Mouse (Mus musculus) lung, embryonic 15.5 days (tissue): ENCODE results near the gene Rgs9. TPM values are rescaled to one million over a fixed set of nuclear protein-coding genes. Genes with fewer than 3 reads are reported as not detected.
A peak's percentile ranks its signal among the peaks of the same experiment; 100 is the strongest.

Experiments
- ATAC-seq: fragments of 200-750 bp; cut with Nextera tagmentation; 2 replicates; pipeline ENCODE4 v1.8.0; 2017; ENCODE audit warnings: moderate number of reproducible peaks, borderline replicate concordance; ENCODE audit not compliant: low FRiP score, low TSS enrichment; ENCODE audit errors: extremely low read depth
- H3K27ac ChIP-seq: fragments of 300-500 bp; sonication (generic); 2 replicates; pipeline ENCODE4 v1.5.1; 2015; ENCODE audit warnings: moderate library complexity, mild to moderate bottlenecking, inconsistent platforms
- H3K27me3 ChIP-seq: fragments of 300-500 bp; sonication (generic); 2 replicates; pipeline ENCODE4 v1.6.1; 2015; ENCODE audit warnings: inconsistent platforms
- H3K36me3 ChIP-seq: fragments of 300-500 bp; sonication (generic); 2 replicates; pipeline ENCODE4 v1.6.1; 2015; ENCODE audit warnings: inconsistent platforms
- H3K4me1 ChIP-seq: fragments of 300-500 bp; sonication (generic); 2 replicates; pipeline ENCODE4 v1.6.1; 2015; ENCODE audit warnings: inconsistent platforms
- H3K4me2 ChIP-seq: fragments of 300-500 bp; sonication (generic); 2 replicates; pipeline ENCODE4 v1.6.1; 2015; ENCODE audit warnings: inconsistent platforms, mild to moderate bottlenecking, moderate library complexity
- H3K4me3 ChIP-seq: fragments of 300-500 bp; sonication (generic); 2 replicates; pipeline ENCODE4 v1.5.1; 2015; ENCODE audit warnings: mild to moderate bottlenecking, inconsistent platforms
- H3K9ac ChIP-seq: fragments of 300-500 bp; sonication (generic); 2 replicates; pipeline ENCODE4 v1.6.1; 2015; ENCODE audit warnings: inconsistent platforms
- H3K9me3 ChIP-seq: fragments of 300-500 bp; sonication (generic); 2 replicates; pipeline ENCODE4 v1.6.1; 2016; ENCODE audit warnings: inconsistent platforms
- WGBS: fragments of 180-500 bp; shearing (Covaris S2); methylation state at CpG from one replicate; pipeline ENCODE4 v1.1.7; 2015; 5-methylcytosine and 5-hydroxymethylcytosine counted together
- polyA plus RNA-seq: library from polyadenylated mRNA; unstranded; fragments of >200 nt; fragmentation: Nextera tagmentation; extraction: Ambion mirVana; gene quantifications from 2 replicates; pipeline ENCODE4 v1.2.1, GENCODE M21; 2015

The Rgs9 gene
- polyA plus RNA-seq, 1 experiment from 2014 or later, result 1.7 TPM

- Histone ChIP-seq H3K4me3 (no peak overlapping the region), H3K9ac (no peak overlapping the region), H3K27me3 (no peaks in the 10 kb centered on the region), H3K4me1 (no peaks in the 10 kb centered on the region), H3K36me3 (no peaks in the 10 kb centered on the region), H3K9me3 (no peaks in the 10 kb centered on the region), H3K4me2 (no peak overlapping the region), H3K27ac (no peak overlapping the region)
- WGBS, result 64% methylated on average over 12 of the region's 12 CpGs
- ATAC-seq, result no peak
These were observed 70.8 kb downstream of the Rgs9 start for GRCm38 (mm10) chr11:109227139-109227538.

- peak; percentile 71; the same call in 1 of the 2 replicates for ATAC-seq
- H3K9me3 ChIP-seq, result no peaks in the 10 kb centered on the region
- H3K4me2 ChIP-seq, result no peak overlapping the region
- no peaks in the 10 kb centered on the region for H3K4me1 ChIP-seq
- H3K36me3 ChIP-seq, result no peaks in the 10 kb centered on the region
- 38% methylated on average over 4 of the region's 4 CpGs for WGBS
- no peak overlapping the region for H3K9ac ChIP-seq
- no peak overlapping the region for H3K4me3 ChIP-seq
- no peaks in the 10 kb centered on the region for H3K27me3 ChIP-seq
- H3K27ac ChIP-seq, result no peak overlapping the region
These were observed 76.5 kb downstream of the Rgs9 start for GRCm38 (mm10) chr11:109221209-109222007.

- Histone ChIP-seq H3K4me3 (no peak overlapping the region), H3K9ac (no peak overlapping the region), H3K9me3 (no peaks in the 10 kb centered on the region), H3K4me2 (no peak overlapping the region), H3K4me1 (no peaks in the 10 kb centered on the region), H3K27ac (no peak overlapping the region), H3K36me3 (no peaks in the 10 kb centered on the region), H3K27me3 (no peaks in the 10 kb centered on the region)
- WGBS, result 74% methylated on average over 15 of the region's 15 CpGs
- no peak for ATAC-seq
These were observed 79.1 kb downstream of the Rgs9 start for GRCm38 (mm10) chr11:109218722-109219430.

- Histone ChIP-seq H3K9me3 (no peaks in the 10 kb centered on the region), H3K4me2 (no peak overlapping the region), H3K27ac (no peak overlapping the region), H3K4me3 (no peak overlapping the region), H3K36me3 (no peaks in the 10 kb centered on the region), H3K4me1 (no peaks in the 10 kb centered on the region), H3K9ac (no peak overlapping the region), H3K27me3 (no peaks in the 10 kb centered on the region)
- 52% methylated on average over 12 of the region's 12 CpGs for WGBS
- ATAC-seq, result no peak
These were observed 79.9 kb downstream of the Rgs9 start for GRCm38 (mm10) chr11:109217827-109218536.

- Histone ChIP-seq H3K27ac (no peak overlapping the region), H3K9ac (no peak overlapping the region), H3K36me3 (no peaks in the 10 kb centered on the region), H3K27me3 (no peaks in the 10 kb centered on the region), H3K4me2 (no peak overlapping the region), H3K4me1 (peaks cover 13% of the 10 kb centered on the region), H3K9me3 (no peaks in the 10 kb centered on the region), H3K4me3 (no peak overlapping the region)
- ATAC-seq, result 0 out of 2 replicates have a peak, but pooled peaks have one; percentile 39
- WGBS, result 34% methylated on average over 11 of the region's 11 CpGs
These were observed 87.2 kb downstream of the Rgs9 start for GRCm38 (mm10) chr11:109210772-109211171.

GRCm38 (mm10) chr11:109210341-109210740 is 87.6 kb downstream of the Rgs9 start:
- Histone ChIP-seq H3K9ac (no peak overlapping the region), H3K9me3 (no peaks in the 10 kb centered on the region), H3K36me3 (no peaks in the 10 kb centered on the region), H3K4me3 (no peak overlapping the region), H3K4me1 (peaks cover 13% of the 10 kb centered on the region), H3K27ac (no peak overlapping the region), H3K4me2 (no peak overlapping the region), H3K27me3 (no peaks in the 10 kb centered on the region)
- no peak for ATAC-seq
- whole genome bisulfite sequencing, result 40% methylated on average over 7 of the region's 7 CpGs

- peaks cover 13% of the 10 kb centered on the region for H3K4me1 ChIP-seq
- H3K36me3 ChIP-seq, result no peaks in the 10 kb centered on the region
- H3K4me3 ChIP-seq, result no peak overlapping the region
- H3K27me3 ChIP-seq, result no peaks in the 10 kb centered on the region
- WGBS, result 21% methylated on average over 13 of the region's 13 CpGs
- H3K4me2 ChIP-seq, result no peak overlapping the region
- H3K9me3 ChIP-seq, result no peaks in the 10 kb centered on the region
- no peak overlapping the region for H3K27ac ChIP-seq
- H3K9ac ChIP-seq, result no peak overlapping the region
- no peak for ATAC-seq
These were observed 91.2 kb downstream of the Rgs9 start for GRCm38 (mm10) chr11:109206732-109207131.

GRCm38 (mm10) chr11:109206028-109206427 is 91.9 kb downstream of the Rgs9 start:
- Histone ChIP-seq H3K4me1 (peaks cover 13% of the 10 kb centered on the region), H3K27ac (no peak overlapping the region), H3K4me2 (no peak overlapping the region), H3K36me3 (no peaks in the 10 kb centered on the region), H3K27me3 (no peaks in the 10 kb centered on the region), H3K9ac (no peak overlapping the region), H3K4me3 (no peak overlapping the region), H3K9me3 (no peaks in the 10 kb centered on the region)
- 87% methylated on average over 1 of the region's 1 CpGs for WGBS
- no peak for ATAC-seq

- Histone ChIP-seq H3K9me3 (no peaks in the 10 kb centered on the region), H3K27me3 (no peaks in the 10 kb centered on the region), H3K27ac (peak overlapping the region; percentile 27; the same call in 1 of the 2 replicates), H3K9ac (no peak overlapping the region), H3K36me3 (no peaks in the 10 kb centered on the region), H3K4me3 (no peak overlapping the region), H3K4me2 (no peak overlapping the region), H3K4me1 (peaks cover 10% of the 10 kb centered on the region)
- ATAC-seq, result peak; percentile 62
- WGBS, result 21% methylated on average over 8 of the region's 8 CpGs
These were observed 98.2 kb downstream of the Rgs9 start for GRCm38 (mm10) chr11:109199612-109200293.

- H3K4me1 ChIP-seq, result peaks cover 5% of the 10 kb centered on the region; the same call in 1 of the 2 replicates
- WGBS, result 38% methylated on average over 15 of the region's 15 CpGs
- no peak overlapping the region for H3K4me2 ChIP-seq
- no peaks in the 10 kb centered on the region for H3K36me3 ChIP-seq
- ATAC-seq, result peak; percentile 67; the same call in 1 of the 2 replicates
- H3K9ac ChIP-seq, result no peak overlapping the region
- H3K27ac ChIP-seq, result no peak overlapping the region
- H3K9me3 ChIP-seq, result no peaks in the 10 kb centered on the region
- H3K27me3 ChIP-seq, result no peaks in the 10 kb centered on the region
- no peak overlapping the region for H3K4me3 ChIP-seq
These were observed 105.0 kb downstream of the Rgs9 start for GRCm38 (mm10) chr11:109192673-109193557.

GRCm38 (mm10) chr11:109188235-109188634 is 109.7 kb downstream of the Rgs9 start:
- Histone ChIP-seq H3K36me3 (no peaks in the 10 kb centered on the region), H3K27ac (no peak overlapping the region), H3K4me3 (no peak overlapping the region), H3K27me3 (no peaks in the 10 kb centered on the region), H3K4me2 (no peak overlapping the region), H3K9ac (no peak overlapping the region), H3K9me3 (no peaks in the 10 kb centered on the region), H3K4me1 (peaks cover 5% of the 10 kb centered on the region; the same call in 1 of the 2 replicates)
- ATAC-seq, result no peak
- WGBS, result 83% methylated on average over 5 of the region's 5 CpGs
